Mouse (Mus musculus) kidney, embryonic 14.5 days (tissue): ENCODE results near the gene Aym1. TPM values are rescaled to one million over a fixed set of nuclear protein-coding genes. Genes with fewer than 3 reads are reported as not detected.

Experiments
- microRNA-seq: library from miRNA; unstranded; fragments of <30 nt; microRNA quantifications from one replicate; pipeline ENCODE4, GENCODE M21; 2016
- polyA plus RNA-seq: library from polyadenylated mRNA; unstranded; fragments of >200 nt; fragmentation: Nextera tagmentation; extraction: Ambion mirVana; gene quantifications from 2 replicates; pipeline ENCODE4 v1.2.1, GENCODE M21; 2014

Gene Aym1
- polyA plus RNA-seq, 1 experiment from 2014 or later = not detected

Small RNA genes lying within 50 kb of the gene (microRNA-seq; reads per million reads assigned to microRNA genes)
- gene Mir7229 (not detected), gene Mir7230 (not detected)

Other genes with a start within 250 kb of the Aym1 start
- 3.9 and 5.4 TPM in 2 replicates for gene 2900026A02Rik, start 136.1 kb upstream of the Aym1 start, polyA plus RNA-seq
- 0.15 and 0.31 TPM in 2 replicates for gene Tmem211, start 130.4 kb upstream of the Aym1 start, polyA plus RNA-seq
- gene Sgsm1, start 46.5 kb upstream of the Aym1 start, polyA plus RNA-seq = 3.9 and 5.0 TPM in 2 replicates
- 2.5 and 3.7 TPM in 2 replicates for gene Wscd2, start 133.0 kb downstream of the Aym1 start, polyA plus RNA-seq